Mouse (Mus musculus) left cerebral cortex, adult 2 months (tissue): ENCODE results near the gene Ano8. TPM values are rescaled to one million over a fixed set of nuclear protein-coding genes. Genes with fewer than 3 reads are reported as not detected.
A peak's percentile ranks its signal among the peaks of the same experiment; 100 is the strongest.

Experiments used
- DNase-seq, 2 experiments: peaks; one replicate each; pipeline ENCODE4 v3.0.0; 2021 to 2022; ENCODE audit warnings: low spot score in 2 of 2, mixed read lengths in 1 of 2; ENCODE audit errors: extremely low spot score in 1 of 2
- H3K27ac ChIP-seq: fragments of 200-600 bp; 2 replicates; pipeline ENCODE4 v1.8.1; 2022
- H3K4me3 ChIP-seq: fragments of 200-600 bp; 2 replicates; pipeline ENCODE4 v1.8.1; 2022
- CTCF ChIP-seq: fragments of 200-600 bp; IDR thresholded peaks from 2 replicates; pipeline ENCODE4 v1.8.1; 2022; ENCODE audit warnings: antibody characterized with exemption, mild to moderate bottlenecking, moderate library complexity
- intact Hi-C: fragments of 180-260 bp; cut with DNase I; formaldehyde crosslinking; loops from one replicate; pipeline ENCODE4 v1.15.1; 2025
- total RNA-seq, 2 experiments: library from RNA; stranded (reverse); gene quantifications; 2 replicates each; pipeline ENCODE4 v1.2.3; 2021

Ano8 gene
- total RNA-seq, 2 experiments from 2014 or later, result 62.5 to 64.0 TPM

GRCm38 (mm10) chr8:71477196-71477845 is 8.4 kb downstream of the Ano8 start:
- Histone ChIP-seq H3K4me3 (no peak overlapping the region; the same call in 1 of the 2 replicates), H3K27ac (peak overlapping the region; percentile 88)
- TF ChIP-seq CTCF, result peak; percentile 50
- no peak for DNase-seq
- intact Hi-C loops, result no loop called here

GRCm38 (mm10) chr8:71476099-71476940 is 9.4 kb downstream of the Ano8 start:
- Histone ChIP-seq H3K27ac (peak overlapping the region; percentile 88), H3K4me3 (peak overlapping the region; percentile 46)
- peak; percentile 84 for DNase-seq
- no peak; the same call in 1 of the 2 replicates for TF ChIP-seq CTCF
- intact Hi-C loops, result no loop called here

GRCm38 (mm10) chr8:71475702-71476075 is 10.1 kb downstream of the Ano8 start:
- peak overlapping the region; percentile 46 for H3K4me3 ChIP-seq
- intact Hi-C loops, result no loop called here
- no peak for TF ChIP-seq CTCF
- no peak for DNase-seq
- H3K27ac ChIP-seq, result peak overlapping the region; percentile 88

- Histone ChIP-seq H3K27ac (0 out of 2 replicates have a peak overlapping the region, but pooled peaks have one; percentile 88), H3K4me3 (no peak overlapping the region)
- DNase-seq, result no peak
- intact Hi-C loops, result no loop called here
- TF ChIP-seq CTCF, result no peak
These were observed 10.7 kb downstream of the Ano8 start for GRCm38 (mm10) chr8:71474785-71475701.

- no peak for DNase-seq
- Histone ChIP-seq H3K4me3 (no peak overlapping the region), H3K27ac (no peak overlapping the region)
- intact Hi-C loops, result no loop called here
- no peak for TF ChIP-seq CTCF
These were observed 11.4 kb downstream of the Ano8 start for GRCm38 (mm10) chr8:71474344-71474743.

GRCm38 (mm10) chr8:71472601-71473386 is 13.0 kb downstream of the Ano8 start:
- intact Hi-C loops, result no loop called here

GRCm38 (mm10) chr8:71471861-71472260 is 13.9 kb downstream of the Ano8 start:
- TF ChIP-seq CTCF, result no peak
- H3K27ac ChIP-seq, result no peak overlapping the region
- intact Hi-C loops, result no loop called here
- H3K4me3 ChIP-seq, result no peak overlapping the region
- DNase-seq, result no peak

More at GRCm38 (mm10) chr8:71472601-71473386, 13.0 kb downstream of the Ano8 start:
- DNase-seq, result no peak
- no peak overlapping the region for H3K27ac ChIP-seq
- H3K4me3 ChIP-seq, result no peak overlapping the region
- TF ChIP-seq CTCF, result peak; percentile 49

GRCm38 (mm10) chr8:71470913-71471255 is 14.9 kb downstream of the Ano8 start:
- intact Hi-C loops, result no loop called here
- TF ChIP-seq CTCF, result no peak
- DNase-seq, result no peak
- no peak overlapping the region for H3K27ac ChIP-seq
- no peak overlapping the region for H3K4me3 ChIP-seq

- Histone ChIP-seq H3K27ac (peak overlapping the region; percentile 92), H3K4me3 (peak overlapping the region; percentile 65)
- intact Hi-C loops, result no loop called here
- TF ChIP-seq CTCF, result no peak
- no peak for DNase-seq
These were observed 15.4 kb downstream of the Ano8 start for GRCm38 (mm10) chr8:71470146-71470912.

- Histone ChIP-seq H3K27ac (peak overlapping the region; percentile 92), H3K4me3 (peak overlapping the region; percentile 65)
- peak; percentile 49 to 60 for DNase-seq
- no peak for TF ChIP-seq CTCF
- intact Hi-C loops, result loop anchor here (10.0 kb wide), 1 partner anchor 575 kb away; the partner anchor contains the start of genes Rpl18a and Slc5a5
These were observed 16.4 kb downstream of the Ano8 start for GRCm38 (mm10) chr8:71469411-71469810.
